Mouse (Mus musculus) bone marrow macrophage, adult 2 months (primary cell): Measurements from ENCODE around the gene Olfml2a. TPM values are rescaled to one million over a fixed set of nuclear protein-coding genes. Genes with fewer than 3 reads are reported as not detected.

Source experiments
- H3K27ac ChIP-seq: 2 replicates; pipeline ENCODE4 v1.5.1; 2012; ENCODE audit warnings: low read depth, low read length; ENCODE audit not compliant: insufficient read depth
- H3K4me1 ChIP-seq: 2 replicates; pipeline ENCODE4 v1.6.1; 2012; ENCODE audit warnings: low read length; ENCODE audit not compliant: control insufficient read depth, insufficient read depth
- H3K4me3 ChIP-seq: 2 replicates; pipeline ENCODE4 v1.5.1; 2012; ENCODE audit warnings: mild to moderate bottlenecking, low read length, moderate library complexity; ENCODE audit not compliant: insufficient read depth
- CTCF ChIP-seq: IDR thresholded peaks from 2 replicates; pipeline ENCODE4 v1.5.1; 2012; ENCODE audit warnings: low read depth, mild to moderate bottlenecking, low read length, moderate library complexity
- POLR2A ChIP-seq: IDR thresholded peaks from 2 replicates; pipeline ENCODE4 v1.6.1; 2012; ENCODE audit warnings: mild to moderate bottlenecking, low read depth, low read length, borderline replicate concordance
- polyA plus RNA-seq: library from polyadenylated mRNA; stranded (reverse); fragments of >200 nt; gene quantifications from 2 replicates; pipeline ENCODE4 v1.2.4, GENCODE M21; 2012; ENCODE audit not compliant: missing spikeins, insufficient read depth, insufficient read length

Gene Olfml2a
- polyA plus RNA-seq, 1 experiment: not detected

DNA sequence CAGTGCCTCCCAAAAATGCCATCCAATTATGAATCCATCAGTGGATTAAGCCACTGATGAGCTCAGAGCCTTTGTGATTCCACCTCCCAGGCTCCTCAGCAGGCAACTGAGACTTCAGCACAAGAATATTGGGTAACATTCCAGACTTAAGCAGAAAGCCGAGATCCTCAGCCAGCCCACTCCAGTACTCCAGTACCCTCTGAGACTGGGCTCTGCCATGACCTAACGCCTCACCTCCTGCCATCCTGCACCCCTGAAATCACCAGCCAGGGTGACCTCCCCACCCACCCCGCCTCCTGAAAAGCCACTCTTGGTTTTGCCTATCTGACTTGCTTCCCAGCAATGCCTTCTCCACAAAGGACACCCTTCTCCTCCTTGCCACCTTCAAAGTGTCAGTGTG, 5.6 kb downstream of the Olfml2a start:
- Histone ChIP-seq H3K4me1 (peaks cover 2% of the 10 kb centered on the region; the same call in 1 of the 2 replicates), H3K27ac (no peak overlapping the region), H3K4me3 (no peak overlapping the region)
- no peak for TF ChIP-seq CTCF
- TF ChIP-seq POLR2A: no peak

DNA sequence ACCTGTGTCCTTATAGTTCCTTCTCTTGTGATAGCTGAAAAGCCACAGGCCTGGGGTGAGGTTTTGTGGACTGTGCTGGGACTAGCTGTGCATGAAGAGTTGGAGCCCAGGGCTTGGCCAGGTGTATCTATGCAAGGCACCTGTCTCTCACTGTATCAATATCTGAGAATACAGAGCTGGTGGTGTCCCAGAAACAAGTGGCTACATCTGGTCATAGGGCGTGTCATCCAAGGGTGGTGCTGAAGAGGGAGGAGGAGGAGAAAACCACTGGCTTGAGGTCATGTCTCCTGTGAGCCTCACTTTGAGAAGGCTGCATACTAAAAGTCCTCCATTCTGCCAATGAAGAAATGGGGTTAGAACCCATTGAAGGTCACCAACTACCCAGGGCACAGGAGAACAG, 6.2 kb downstream of the Olfml2a start:
- TF ChIP-seq CTCF (no peak), POLR2A (no peak)
- H3K27ac ChIP-seq: no peak overlapping the region
- peaks cover 2% of the 10 kb centered on the region; the same call in 1 of the 2 replicates for H3K4me1 ChIP-seq
- H3K4me3 ChIP-seq: no peak overlapping the region

- Histone ChIP-seq H3K4me1 (peaks cover 6% of the 10 kb centered on the region), H3K4me3 (no peak overlapping the region), H3K27ac (no peak overlapping the region)
- no peak for TF ChIP-seq POLR2A
- no peak for TF ChIP-seq CTCF
These were observed 7.3 kb downstream of the Olfml2a start for GRCm38 (mm10) chr2:38939047-38939446.

DNA sequence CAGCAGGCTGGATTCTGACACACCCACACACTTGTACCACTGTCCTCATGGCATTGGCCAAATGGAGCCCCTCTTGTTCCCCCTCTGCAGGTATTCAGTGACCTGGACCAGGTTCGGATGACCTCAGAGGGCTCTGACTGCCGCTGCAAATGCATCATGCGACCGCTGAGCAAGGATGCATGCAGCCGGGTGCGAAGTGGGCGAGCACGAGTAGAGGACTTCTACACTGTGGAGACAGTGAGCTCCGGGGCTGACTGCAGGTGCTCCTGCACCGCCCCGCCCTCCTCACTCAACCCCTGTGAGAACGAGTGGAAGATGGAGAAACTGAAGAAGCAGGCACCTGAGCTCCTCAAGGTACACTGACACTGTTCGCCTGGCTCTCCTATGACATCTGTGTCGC, 9.6 kb downstream of the Olfml2a start:
- no peak overlapping the region for H3K27ac ChIP-seq
- no peak overlapping the region for H3K4me3 ChIP-seq
- no peak for TF ChIP-seq CTCF
- TF ChIP-seq POLR2A: no peak
- peaks cover 26% of the 10 kb centered on the region for H3K4me1 ChIP-seq

DNA sequence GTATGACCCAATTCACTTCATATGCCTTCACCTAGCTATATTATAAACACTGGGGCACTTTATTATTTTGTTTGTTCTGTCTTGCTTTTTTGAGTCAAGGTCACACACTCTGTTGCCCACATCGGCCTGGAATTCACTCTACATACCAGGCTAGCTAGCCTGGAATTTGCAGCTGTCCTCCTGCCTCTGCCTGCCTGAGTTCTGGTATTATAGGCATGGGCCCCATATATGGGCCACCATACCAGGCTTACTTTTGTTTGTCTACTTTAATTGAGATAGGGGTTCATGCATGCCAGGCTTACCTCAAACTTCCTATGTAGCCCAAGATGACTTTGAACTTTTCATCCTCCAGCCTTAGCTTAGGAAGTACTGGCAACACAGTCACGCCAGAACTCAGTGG, 10.1 kb downstream of the Olfml2a start:
- TF ChIP-seq POLR2A (no peak), CTCF (no peak)
- no peak overlapping the region for H3K4me3 ChIP-seq
- H3K4me1 ChIP-seq: peaks cover 25% of the 10 kb centered on the region
- no peak overlapping the region for H3K27ac ChIP-seq

- H3K27ac ChIP-seq: no peak overlapping the region
These were observed 11.4 kb downstream of the Olfml2a start for GRCm38 (mm10) chr2:38943161-38943560.

GRCm38 (mm10) chr2:38943977-38944376, 12.2 kb downstream of the Olfml2a start:
- Histone ChIP-seq H3K4me1 (peaks cover 27% of the 10 kb centered on the region), H3K4me3 (no peak overlapping the region), H3K27ac (peak overlapping the region; percentile 82)
- TF ChIP-seq CTCF: no peak

More at GRCm38 (mm10) chr2:38943161-38943560, 11.4 kb downstream of the Olfml2a start:
- TF ChIP-seq POLR2A (no peak), CTCF (no peak)
- Histone ChIP-seq H3K4me3 (no peak overlapping the region), H3K4me1 (peaks cover 27% of the 10 kb centered on the region)

DNA sequence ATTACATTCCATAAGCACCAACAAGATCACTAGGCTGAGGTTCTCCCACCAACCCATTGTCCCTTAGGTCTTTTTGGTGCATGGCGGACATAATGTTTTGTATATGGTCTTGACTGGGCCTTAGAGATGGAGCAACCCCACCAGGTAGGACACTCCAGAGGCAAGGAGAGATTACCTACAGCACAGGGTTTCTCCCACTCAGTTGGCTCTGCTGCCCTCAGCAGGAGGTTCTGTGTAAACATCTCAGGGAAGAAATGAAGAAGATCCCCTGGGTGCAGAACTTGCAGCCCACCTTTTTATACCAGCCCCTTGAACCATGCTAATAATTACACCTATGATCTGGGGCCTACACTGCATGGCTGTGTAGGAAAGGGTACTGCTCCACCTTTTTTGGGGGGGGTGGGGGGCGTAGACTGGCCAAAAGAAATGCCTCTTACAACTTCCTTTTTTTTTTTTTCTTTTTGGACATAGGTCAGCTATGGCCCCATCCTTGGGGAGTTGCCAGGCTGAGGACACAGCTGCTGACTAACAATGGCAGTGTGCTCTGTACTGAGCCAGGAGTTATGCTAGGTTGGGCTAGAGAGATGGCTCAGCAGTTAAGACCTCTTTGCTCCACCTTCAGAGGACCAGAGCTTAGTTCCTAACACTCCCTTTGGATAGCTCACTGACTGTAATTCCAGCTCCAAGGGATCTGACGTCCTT, 12.8 kb downstream of the Olfml2a start:
- TF ChIP-seq POLR2A (no peak), CTCF (no peak)
- no peak overlapping the region for H3K4me3 ChIP-seq
- peak overlapping the region; percentile 82 for H3K27ac ChIP-seq
- H3K4me1 ChIP-seq: peaks cover 27% of the 10 kb centered on the region

DNA sequence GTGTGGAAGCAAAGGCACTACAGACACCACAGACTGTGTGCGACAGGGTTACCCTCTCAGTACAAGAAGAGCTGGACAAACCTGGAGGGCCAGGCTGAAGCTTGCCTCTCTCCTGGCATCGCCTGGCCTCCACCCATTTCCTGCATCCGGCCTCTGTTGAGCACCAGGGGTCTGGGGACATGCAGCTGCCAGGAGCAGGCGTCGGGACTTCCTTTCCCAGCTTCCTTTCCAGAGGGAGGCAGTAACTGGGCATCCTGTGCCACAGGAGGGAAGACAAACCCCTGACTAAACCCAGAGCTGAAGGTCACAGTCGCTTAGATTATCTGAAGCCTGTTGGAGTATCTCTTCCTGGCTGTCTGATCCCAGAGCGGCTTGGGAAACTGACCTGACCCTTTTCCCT, 15.8 kb downstream of the Olfml2a start:
- no peak for TF ChIP-seq CTCF
- no peak for TF ChIP-seq POLR2A
- Histone ChIP-seq H3K4me3 (no peak overlapping the region), H3K4me1 (peaks cover 41% of the 10 kb centered on the region), H3K27ac (no peak overlapping the region)

GRCm38 (mm10) chr2:38950281-38950719, 18.5 kb downstream of the Olfml2a start:
- Histone ChIP-seq H3K27ac (peak overlapping the region; percentile 44), H3K4me3 (no peak overlapping the region), H3K4me1 (peaks cover 30% of the 10 kb centered on the region)
- TF ChIP-seq POLR2A (no peak), CTCF (no peak)
